Mouse (Mus musculus) adrenal gland, adult 18-20 months (tissue): Measurements from ENCODE around the gene Lrig2. TPM values are rescaled to one million over a fixed set of nuclear protein-coding genes. Genes with fewer than 3 reads are reported as not detected.

Experiments used
- DNase-seq, 2 experiments: peaks; one replicate each; pipeline ENCODE4 v3.0.0; 2021 to 2022; ENCODE audit warnings: low spot score in 2 of 2
- total RNA-seq, 2 experiments: library from RNA; stranded (reverse); gene quantifications; 1 replicate in 1 of 2; 2 replicates in 1 of 2; pipeline ENCODE4 v1.2.3; 2021

Lrig2 gene
- total RNA-seq, 2 experiments from 2014 or later, result 11.7 to 14.5 TPM

DNA sequence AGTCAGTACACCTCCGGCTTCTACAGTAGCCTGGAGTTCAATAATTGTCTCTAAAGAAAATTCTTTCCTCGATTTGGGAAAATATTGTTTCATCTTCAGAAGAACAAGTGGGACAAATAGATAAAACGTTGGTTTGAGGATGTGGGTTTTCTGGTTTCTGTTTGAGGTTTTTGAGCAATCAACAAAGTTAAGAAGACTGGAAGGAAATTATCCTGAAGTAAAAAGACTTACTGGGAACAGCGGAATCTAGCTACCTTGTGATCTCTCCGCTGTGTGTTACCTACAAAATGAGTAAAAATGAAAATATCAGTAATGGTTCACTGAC, 668 bp upstream of the Lrig2 start:
- DNase-seq, result no peak

DNA sequence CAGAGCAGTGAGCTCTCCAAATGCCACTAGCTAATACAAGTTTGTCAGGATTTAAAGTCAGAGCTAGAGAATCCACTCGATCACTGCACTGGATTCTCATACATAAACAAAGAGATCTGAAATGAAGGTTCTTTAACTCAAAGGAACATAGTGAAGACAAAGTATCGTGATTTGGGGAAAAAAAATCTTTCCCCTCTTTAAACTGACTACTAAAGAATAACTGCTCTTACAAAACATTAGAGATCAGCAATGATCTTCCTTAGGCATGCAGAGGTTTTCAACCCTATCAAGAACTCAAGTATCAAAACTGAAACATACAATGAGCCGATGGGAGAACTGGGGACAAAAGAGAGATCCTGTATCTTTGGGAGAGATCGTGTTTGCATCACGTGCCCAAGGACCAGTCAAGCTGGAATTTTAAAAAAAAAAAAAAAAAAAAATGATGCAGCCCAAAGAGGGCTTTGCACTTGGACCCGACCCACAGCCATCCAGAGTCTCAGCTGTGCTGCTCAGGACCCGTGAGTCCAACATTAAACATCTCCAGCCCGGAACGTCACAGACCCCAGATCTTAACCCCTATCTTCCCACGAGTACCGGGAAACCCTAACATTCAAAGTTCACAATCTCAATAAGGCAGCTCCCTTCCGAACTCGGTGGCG, 818 bp downstream of the Lrig2 start:
- DNase-seq, result no peak

DNA sequence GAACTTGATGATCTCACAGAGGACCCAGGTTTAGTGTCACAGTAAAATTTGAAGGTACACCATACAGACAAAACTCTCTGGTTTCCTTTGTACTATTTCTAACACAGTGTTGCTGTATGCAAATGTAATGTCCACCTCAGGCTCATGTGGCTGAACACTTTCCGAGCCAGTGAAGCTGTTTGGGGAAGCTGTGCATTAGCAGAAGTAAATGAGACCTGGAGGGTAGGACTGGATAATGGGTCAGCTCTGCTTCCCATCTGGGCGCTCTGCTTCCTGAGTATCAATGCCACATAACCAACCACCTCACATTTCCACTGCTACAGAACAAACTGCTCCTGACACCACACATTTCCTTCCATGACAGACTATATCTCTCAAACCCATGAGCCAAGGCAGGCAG, 10.1 kb downstream of the Lrig2 start:
- DNase-seq, result no peak

DNA sequence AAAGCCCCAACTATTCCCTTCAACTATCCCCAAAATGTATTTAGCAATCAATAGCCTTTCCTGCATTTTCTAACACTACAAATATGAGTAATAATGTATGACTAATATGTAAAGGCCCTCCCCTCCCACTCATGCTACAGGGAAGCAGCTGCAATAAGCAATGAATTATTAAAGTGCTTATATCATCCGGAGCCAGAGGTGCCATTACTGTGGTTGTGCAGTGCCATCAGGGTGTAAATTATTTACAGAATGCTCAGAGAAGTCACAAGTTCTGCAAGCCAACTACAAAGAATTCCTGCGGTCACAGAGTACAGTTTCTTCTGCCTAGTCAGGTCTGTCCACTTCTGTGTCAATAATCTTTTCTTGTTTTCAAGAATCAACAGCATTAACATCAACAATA, 10.8 kb downstream of the Lrig2 start:
- DNase-seq, result no peak

DNA sequence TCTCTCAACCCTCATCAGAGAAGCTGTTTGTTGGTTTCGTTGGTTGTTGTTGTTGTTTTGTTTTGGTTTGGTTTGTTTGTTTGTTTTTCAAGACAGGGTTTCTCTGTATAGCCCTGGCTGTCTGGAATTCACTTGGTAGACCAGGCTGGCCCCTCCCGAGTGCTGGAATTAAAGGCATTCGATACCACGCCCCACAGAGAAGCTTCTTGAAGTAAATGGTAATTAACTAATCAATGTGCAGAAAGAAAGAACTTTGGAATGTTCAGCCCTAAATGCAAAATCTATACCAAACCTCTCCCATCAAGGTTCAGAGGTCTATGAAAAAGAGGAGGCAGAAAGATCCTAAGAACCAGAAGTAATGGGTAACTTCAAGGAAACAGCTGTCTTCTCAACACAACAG, 15.5 kb downstream of the Lrig2 start:
- no peak for DNase-seq

DNA sequence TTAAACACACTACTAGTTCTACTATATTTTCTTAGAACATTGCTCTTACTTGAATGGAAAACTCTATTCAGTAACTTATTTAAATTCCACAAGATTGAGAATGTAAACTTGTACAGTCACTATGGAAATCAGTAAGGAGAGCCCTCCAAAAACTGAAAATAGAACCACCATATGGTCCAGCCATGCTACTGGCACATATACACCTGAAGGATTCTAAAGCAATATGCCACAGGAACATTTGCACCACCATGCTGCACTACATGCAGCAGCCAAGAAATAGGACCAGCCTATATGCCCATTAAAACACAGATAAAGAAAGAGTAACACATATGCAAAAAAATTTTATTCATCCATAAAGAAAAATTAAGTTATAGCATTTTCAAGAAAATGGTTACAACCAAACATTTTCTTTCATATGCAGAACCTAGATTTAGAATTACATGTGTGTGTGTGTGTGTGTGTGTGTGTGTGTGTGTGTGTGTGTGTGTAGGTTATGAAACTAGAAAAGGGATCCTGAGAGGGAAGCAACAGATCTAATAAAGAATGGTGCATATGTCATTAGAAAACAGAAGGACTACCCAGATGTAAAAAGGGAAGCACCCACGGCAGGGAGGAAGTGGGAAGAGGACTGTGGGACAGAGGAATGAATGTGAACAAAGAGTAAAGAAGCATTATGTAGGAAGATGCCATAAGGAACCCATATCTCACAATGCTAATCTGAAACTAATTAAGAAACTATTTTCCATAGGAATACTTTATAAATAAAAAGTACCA, 30.6 kb downstream of the Lrig2 start:
- DNase-seq, result no peak

DNA sequence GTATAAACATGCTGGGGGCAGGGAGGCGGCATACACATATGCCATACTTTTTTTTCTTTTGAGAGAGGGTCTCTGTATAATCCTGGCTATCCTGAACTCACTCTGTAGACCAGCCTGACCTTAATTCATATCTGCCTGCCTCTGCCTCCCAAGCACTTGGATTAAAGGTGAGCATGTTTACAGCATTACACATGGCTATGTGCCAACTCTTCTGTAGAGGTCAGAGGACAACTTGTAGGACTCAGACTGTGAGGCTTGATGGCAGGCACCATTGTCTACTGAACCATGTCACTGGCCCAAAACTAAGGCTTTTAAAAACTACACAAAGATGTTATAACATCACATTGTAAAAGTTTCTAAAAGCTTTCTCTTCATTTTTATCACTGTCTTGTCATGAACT, 33.7 kb downstream of the Lrig2 start:
- DNase-seq, result no peak

DNA sequence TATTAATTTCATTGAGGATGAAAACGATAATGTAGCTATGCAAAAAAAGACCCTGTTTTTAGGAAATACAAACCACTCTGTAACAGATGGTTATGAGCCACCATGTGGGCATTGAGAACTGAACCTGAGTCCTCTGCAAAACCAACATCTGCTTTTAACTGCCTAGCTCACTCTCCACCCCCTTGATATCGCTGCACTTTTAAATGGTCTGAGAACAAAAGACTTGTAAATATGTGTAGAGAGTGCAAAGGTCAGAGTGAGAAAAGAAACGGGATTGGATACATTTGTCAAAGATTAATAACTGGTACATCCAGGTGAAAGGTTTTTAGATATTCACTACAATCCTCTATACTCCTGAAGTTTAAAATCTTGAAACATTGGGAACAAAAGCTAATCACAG, 42.3 kb downstream of the Lrig2 start:
- no peak for DNase-seq

DNA sequence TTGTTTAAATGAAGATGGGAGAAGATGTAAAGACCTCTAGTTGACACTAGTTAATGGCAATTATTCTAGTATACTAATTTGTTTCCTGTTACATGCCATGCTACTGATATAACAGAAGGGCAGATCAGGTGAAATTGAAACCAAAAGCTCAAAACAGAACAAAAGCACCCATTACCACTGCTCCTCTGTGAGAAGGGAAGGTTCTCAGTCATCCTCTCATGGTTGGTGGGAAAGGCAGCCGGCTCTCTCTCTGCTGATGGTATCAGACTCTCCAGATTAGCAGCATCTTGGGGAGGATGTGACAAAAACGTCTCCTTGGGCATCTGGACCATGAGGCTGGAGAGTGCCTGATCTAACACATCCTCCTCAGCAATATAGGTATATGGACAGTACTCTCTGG, 50.5 kb downstream of the Lrig2 start:
- DNase-seq, result no peak

DNA sequence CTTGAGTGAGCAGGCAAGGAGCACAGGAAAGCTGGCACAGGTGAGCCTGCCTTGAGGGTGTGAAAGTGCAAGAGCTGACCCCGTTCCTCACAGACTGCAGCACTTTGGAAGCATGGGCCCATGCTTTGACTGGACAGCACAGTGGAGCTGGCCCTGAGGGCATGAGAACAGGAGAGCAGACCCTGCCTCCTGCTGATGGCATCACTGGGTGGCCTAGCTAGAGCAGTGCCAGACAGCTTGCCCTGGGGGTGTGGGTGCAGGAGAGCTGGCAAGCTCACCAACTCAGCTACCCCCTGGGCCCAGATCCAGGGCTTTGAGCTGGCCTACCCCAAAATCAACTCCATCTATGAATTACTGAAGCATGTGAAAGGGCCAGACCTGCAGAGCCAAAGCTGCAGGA, 53.1 kb downstream of the Lrig2 start:
- DNase-seq, result no peak

DNA sequence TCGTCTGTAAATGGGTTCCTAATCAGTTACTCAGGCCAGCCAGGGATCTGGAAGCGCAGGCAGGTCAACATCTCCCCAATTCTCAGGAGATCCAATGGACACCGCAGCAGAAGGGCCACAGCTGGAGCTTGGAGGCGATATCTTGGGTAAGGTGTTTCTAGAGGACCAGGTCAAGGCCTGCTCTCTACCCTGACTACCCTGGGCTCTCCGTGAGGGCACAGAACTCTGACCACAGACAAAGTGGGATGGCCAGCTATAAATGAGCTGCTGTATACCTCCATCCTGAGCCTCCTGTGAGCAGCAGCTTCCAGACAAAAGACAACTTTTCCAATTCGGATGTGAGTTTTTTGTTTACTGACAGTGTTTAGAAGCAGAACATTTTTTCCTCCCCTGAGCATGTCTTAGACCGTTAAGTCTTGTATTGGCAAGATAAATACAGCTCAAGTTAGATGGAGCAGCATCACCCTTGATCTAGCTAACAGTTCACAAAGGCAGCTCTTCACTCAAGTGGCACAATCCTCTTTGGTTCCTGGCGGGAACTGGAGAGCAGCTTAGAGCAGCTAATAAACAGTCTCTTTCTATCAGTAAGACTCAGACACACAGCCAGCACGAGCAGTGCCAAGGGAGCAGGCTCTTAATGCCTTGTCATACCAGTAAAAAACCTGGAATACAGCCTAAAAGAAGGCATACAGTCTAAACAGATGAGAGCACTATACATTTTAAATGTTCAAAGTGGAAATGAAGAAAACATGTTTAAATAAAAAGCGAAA, 56.0 kb downstream of the Lrig2 start:
- no peak for DNase-seq

DNA sequence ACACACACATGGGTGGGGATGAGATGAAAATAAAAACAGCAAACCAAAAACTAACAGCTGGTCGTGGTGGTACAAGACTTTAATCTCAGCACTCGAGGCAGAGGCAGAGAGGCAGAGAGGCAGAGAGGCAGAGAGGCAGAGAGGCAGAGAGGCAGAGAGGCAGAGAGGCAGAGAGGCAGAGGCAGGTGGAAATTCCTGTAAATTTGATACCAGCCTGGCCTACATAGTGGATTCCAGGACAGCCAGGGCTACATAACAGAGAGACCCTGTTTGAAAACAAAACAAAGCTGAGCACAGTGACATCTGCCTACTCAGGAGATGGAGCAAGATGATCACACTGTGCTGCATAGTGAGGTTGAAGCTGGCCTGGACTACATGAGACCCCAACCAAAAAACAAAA, 64.5 kb downstream of the Lrig2 start:
- no peak for DNase-seq

DNA sequence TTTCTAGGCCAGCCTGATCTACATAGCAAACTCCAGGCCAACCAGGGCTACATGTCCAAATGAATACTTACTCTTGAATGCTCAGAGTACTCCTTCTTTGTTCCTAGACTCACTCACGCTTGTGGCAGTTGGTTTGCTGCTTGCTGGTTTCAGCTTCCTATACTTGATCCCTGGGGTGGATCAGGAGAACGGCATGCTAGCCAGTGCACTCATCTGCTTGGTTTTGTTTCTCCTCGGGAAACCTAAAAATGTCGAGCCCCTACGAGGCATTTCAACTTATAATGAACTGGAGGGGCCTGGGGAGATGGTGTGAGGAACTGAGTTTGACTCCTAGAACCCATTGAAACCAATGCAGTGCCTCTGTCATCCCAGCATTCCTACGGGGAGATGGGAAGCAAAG, 65.0 kb downstream of the Lrig2 start:
- DNase-seq, result no peak

DNA sequence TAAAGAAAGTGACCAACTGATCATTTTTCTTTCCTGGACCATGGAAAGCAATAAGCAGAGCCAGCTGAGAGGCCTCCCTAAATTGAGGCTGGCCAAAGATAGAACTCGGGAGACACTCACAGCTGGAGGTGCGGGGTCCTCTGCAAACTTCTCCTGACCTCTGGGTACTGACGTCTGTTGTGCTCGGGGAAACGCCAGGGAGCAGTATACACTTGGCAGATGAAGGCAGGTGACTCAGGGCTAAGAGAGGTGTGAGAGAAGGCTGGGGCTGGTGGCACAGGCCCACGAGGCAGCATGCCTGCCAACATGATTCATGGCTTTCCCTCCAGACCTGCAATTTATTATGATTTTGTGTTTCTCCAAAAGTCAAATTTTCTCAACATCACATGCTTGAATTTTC, 66.1 kb downstream of the Lrig2 start:
- no peak for DNase-seq

DNA sequence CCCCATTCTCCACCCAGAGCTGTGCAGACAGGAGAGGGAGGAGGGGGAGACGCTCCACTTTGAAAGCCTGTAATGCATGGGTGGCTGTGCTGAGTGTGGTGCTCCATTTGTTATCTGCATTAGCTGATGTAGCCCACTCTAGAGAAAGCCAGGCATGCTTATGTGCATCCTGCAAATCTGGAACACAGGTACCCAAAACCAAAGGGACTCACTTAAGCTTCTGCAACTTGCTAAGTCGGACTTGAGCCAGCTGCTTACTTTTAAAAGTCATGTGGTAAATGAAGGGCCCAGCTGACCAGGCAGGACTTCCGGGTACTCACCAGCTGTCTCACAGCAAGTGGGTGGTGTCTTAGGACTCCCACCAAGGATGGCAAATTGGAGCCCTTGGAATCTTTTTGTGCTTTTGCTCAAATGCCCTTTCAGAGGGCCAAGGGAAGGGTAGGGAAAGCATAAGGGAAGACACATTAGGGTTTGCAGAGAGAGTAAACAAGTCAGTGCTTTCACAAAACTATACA, 66.7 kb downstream of the Lrig2 start:
- no peak for DNase-seq

DNA sequence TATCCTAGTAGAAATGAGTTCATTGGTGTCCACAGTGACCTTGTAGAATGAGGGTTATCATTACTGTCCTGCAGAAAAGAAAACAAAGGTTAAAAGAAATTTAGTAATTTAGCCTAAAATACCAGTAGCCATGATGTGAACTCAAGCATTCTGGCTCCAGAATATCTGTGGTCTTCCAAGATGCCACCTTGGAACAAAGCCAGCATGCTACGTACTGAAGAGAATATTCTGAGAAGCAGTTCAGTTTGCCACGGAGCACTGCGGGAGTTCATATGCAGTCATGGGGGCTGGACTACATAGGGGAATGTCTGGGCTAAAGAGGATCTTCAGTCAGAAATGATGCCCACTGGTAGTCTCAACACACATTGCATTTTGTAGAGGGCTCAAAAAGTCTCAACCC, 67.6 kb downstream of the Lrig2 start:
- no peak for DNase-seq

DNA sequence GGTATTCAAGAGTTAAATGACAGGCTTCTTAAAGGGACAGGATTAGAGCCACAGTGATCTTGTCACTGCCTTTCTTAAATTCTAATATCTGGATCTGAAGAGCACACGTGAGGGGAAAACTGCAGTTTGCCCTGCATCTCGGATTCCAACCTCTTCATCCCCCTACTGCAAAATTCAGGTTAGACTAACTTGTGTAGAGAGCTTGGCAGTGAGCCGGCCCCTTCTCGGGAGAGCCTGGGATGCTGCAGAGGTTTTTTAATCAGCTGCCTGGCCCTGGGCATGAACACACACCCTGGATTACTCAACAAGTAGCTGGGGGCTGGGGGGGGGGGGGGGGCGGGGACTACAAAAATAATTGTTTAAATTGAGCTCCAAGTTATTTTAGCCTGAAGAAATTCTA, 69.4 kb downstream of the Lrig2 start:
- no peak for DNase-seq

DNA sequence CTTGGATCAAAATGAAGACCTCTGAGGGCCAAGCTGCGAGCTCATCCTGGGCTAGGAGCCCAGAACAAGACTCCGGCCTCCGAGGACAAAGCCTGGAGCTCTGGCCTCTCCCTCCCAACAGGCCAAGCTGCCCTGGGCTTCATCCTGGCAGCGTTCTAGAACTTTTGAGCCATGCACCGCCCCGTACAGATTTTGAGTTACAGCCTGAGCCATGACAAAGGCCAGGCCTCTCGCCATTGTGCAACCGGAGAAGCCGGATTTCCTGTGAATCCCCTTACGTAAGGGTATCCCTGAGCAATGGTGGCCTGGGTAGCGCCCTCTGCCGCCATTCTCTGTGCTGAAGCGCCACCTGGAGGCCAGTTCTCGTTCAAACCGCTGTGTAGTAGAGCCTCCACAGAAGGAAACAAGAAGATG, 69.8 kb downstream of the Lrig2 start:
- DNase-seq, result peak; percentile 97

DNA sequence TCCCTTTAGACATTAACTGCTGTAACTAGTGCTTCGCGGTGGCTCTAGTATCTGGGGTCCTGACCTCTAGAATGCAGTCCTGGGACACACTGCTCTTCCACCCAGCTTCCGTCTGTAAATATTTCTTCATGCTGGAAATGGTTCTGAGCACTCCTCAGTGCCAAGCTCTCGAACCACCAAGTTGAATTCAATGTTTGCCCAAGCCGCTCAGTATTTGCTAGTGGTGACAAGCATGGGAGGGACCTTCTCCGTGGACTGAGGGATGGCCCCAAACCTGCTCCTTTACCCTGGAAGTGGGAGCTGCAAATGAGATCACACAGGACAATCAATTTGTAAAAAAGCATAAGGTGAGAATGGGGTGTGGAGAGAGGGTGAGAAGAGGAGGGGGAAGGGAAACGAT, 70.3 kb downstream of the Lrig2 start:
- DNase-seq, result no peak

DNA sequence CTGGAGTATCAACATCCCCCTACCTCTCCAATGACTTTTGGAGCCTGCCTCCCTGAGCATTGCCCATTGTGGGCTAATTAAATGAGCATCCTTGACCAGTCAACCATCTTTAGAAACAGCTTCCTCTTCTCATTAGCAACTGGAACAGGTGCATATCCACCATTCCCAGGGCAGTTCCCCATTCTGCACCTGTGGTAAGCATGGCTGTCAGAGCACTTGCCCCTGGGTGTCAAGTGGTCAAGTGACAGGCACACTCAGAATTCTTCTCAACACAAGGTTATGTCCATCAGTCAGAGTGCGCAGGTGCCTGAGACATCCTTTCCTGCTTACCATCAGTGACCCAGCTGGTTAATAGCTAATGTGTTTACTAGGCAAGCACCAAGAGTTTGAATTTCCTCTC, 72.9 kb downstream of the Lrig2 start:
- no peak for DNase-seq

DNA sequence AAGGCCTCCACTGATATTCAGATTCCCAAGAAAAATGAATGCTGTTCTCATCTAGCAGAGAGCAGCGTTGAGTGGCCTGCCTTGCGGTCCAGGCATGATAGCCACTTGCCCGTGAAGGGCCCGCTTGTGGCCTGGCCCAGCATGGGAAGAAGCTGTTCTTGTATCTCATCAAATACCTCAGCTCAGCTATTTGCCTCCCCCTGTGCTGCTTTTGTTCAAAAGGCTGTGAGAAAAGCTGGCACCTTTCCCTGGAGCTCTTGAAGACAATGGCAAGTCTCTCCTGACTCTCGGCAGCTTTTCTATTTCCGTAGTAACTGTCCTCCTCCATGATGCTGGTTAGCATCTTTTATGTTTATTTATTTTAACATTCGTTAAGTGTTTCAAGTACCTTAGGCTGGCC, 74.1 kb downstream of the Lrig2 start:
- no peak for DNase-seq

DNA sequence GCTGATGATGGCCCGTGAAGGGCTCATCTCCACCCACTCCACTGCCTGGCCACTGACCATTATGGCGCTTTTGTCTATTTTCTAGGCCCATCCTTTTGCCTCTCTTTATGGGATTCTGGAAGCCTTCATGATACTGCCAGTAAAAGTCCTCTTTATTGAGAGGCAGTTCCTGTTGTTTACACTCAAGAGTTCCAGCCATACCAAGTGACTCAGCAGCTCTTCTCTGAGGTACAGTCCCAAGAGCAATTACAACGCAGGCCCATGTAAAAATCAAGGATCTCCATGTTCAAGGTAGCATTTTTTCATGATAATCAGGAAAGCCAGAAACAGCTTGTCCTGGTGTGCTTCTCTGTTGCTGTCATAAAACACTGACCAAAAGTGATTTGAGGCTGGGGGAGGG, 75.8 kb downstream of the Lrig2 start:
- no peak for DNase-seq
